Mouse (Mus musculus) hindbrain, embryonic 14.5 days (tissue): ENCODE measurements around the gene Tcap. TPM values are rescaled to one million over a fixed set of nuclear protein-coding genes. Genes with fewer than 3 reads are reported as not detected.

Source experiments
- ATAC-seq: fragments of 200-750 bp; cut with Nextera tagmentation; 2 replicates; pipeline ENCODE4 v1.8.0; 2017; ENCODE audit warnings: moderate number of reproducible peaks, mild to moderate bottlenecking, moderate TSS enrichment, moderate library complexity; ENCODE audit not compliant: low FRiP score
- DNase-seq: peaks from one replicate; pipeline ENCODE4 v3.0.0-alpha.2; 2015; ENCODE audit warnings: low spot score
- H3K27ac ChIP-seq: fragments of 300-500 bp; sonication (generic); 2 replicates; pipeline ENCODE4 v1.5.1; 2014; ENCODE audit warnings: mild to moderate bottlenecking, moderate library complexity
- H3K27me3 ChIP-seq: fragments of 300-500 bp; sonication (generic); 2 replicates; pipeline ENCODE4 v1.6.1; 2014; ENCODE audit warnings: mild to moderate bottlenecking, low read length, mixed read lengths; ENCODE audit not compliant: control insufficient read depth, insufficient read depth
- H3K36me3 ChIP-seq: fragments of 300-500 bp; sonication (generic); replicated peaks from 2 replicates; pipeline ENCODE4 v1.6.1; 2014; ENCODE audit not compliant: control insufficient read depth, insufficient read depth
- H3K4me1 ChIP-seq: fragments of 300-500 bp; sonication (generic); replicated peaks from 2 replicates; pipeline ENCODE4 v1.6.1; 2014; ENCODE audit warnings: antibody characterized with exemption, low read length, mixed read lengths; ENCODE audit not compliant: control insufficient read depth, insufficient read depth
- H3K4me2 ChIP-seq: fragments of 300-500 bp; sonication (generic); replicated peaks from 2 replicates; pipeline ENCODE4 v1.6.1; 2014; ENCODE audit warnings: mild to moderate bottlenecking, moderate library complexity
- H3K4me3 ChIP-seq: fragments of 300-500 bp; sonication (generic); replicated peaks from 2 replicates; pipeline ENCODE4 v1.5.1; 2014; ENCODE audit warnings: mild to moderate bottlenecking, low read length
- H3K9ac ChIP-seq: fragments of 300-500 bp; sonication (generic); 2 replicates; pipeline ENCODE4 v1.6.1; 2014
- H3K9me3 ChIP-seq: fragments of 300-500 bp; sonication (generic); 2 replicates; pipeline ENCODE4 v1.6.1; 2016; ENCODE audit warnings: low read length; ENCODE audit not compliant: control insufficient read depth
- WGBS: fragments of 180-500 bp; shearing (Covaris S2); extraction: QIAGEN DNeasy Blood & Tissue Kit; methylation state at CpG from one replicate; pipeline ENCODE4 v1.1.7; 2014; 5-methylcytosine and 5-hydroxymethylcytosine counted together
- polyA plus RNA-seq: library from polyadenylated mRNA; unstranded; fragments of >200 nt; fragmentation: Nextera tagmentation; extraction: Ambion mirVana; gene quantifications from 2 replicates; pipeline ENCODE4 v1.2.1, GENCODE M21; 2014

The Tcap gene
- polyA plus RNA-seq = not detected in 2 replicates

GRCm38 (mm10) chr11:98383261-98384030 is at the start of gene Tcap:
Gene Tcap (plus strand): TSS chr11:98383811.
- Histone ChIP-seq H3K4me2 (no peak within 1 kb of the TSS), H3K36me3 (peaks cover 24% of the 10 kb centered on the region), H3K4me3 (no peak within 1 kb of the TSS), H3K9ac (no peak within 1 kb of the TSS), H3K4me1 (no peaks in the 10 kb centered on the region), H3K27me3 (peaks cover 17% of the 10 kb centered on the region; the same call in 1 of the 2 replicates), H3K27ac (no peak within 1 kb of the TSS), H3K9me3 (no peaks in the 10 kb centered on the region)
- WGBS = 69% methylated on average over 14 of the region's 14 CpGs
- ATAC-seq = no peak
- no peak for DNase-seq

GRCm38 (mm10) chr11:98333981-98334741 is 49.5 kb upstream of the Tcap start:
- Histone ChIP-seq H3K4me3 (peak overlapping the region; percentile 27), H3K9me3 (no peaks in the 10 kb centered on the region), H3K4me1 (peaks cover 17% of the 10 kb centered on the region; the same call in 1 of the 2 replicates), H3K4me2 (peak overlapping the region; percentile 59), H3K27ac (peak overlapping the region; percentile 48), H3K27me3 (peaks cover 95% of the 10 kb centered on the region), H3K9ac (peak overlapping the region; percentile 44), H3K36me3 (no peaks in the 10 kb centered on the region)
- DNase-seq = no peak
- 1% methylated on average over 37 of the region's 41 CpGs for whole genome bisulfite sequencing
- ATAC-seq = peak; percentile 15; the same call in 1 of the 2 replicates

GRCm38 (mm10) chr11:98335250-98335649 is 48.4 kb upstream of the Tcap start:
- no peak overlapping the region for H3K27ac ChIP-seq
- H3K36me3 ChIP-seq = no peaks in the 10 kb centered on the region
- H3K4me1 ChIP-seq = peaks cover 28% of the 10 kb centered on the region; the same call in 1 of the 2 replicates
- DNase-seq = no peak
- WGBS = 9% methylated on average over 9 of the region's 9 CpGs
- no peak overlapping the region for H3K4me2 ChIP-seq
- peaks cover 95% of the 10 kb centered on the region for H3K27me3 ChIP-seq
- no peak for ATAC-seq
- H3K9ac ChIP-seq = no peak overlapping the region
- no peak overlapping the region for H3K4me3 ChIP-seq
- H3K9me3 ChIP-seq = no peaks in the 10 kb centered on the region

- WGBS = 23% methylated on average over 13 of the region's 13 CpGs
- DNase-seq = no peak
- ATAC-seq = no peak
- peaks cover 92% of the 10 kb centered on the region for H3K27me3 ChIP-seq
- peaks cover 28% of the 10 kb centered on the region; the same call in 1 of the 2 replicates for H3K4me1 ChIP-seq
- H3K27ac ChIP-seq = no peak overlapping the region
- H3K9ac ChIP-seq = no peak overlapping the region
- H3K36me3 ChIP-seq = no peaks in the 10 kb centered on the region
- H3K9me3 ChIP-seq = no peaks in the 10 kb centered on the region
- no peak overlapping the region for H3K4me2 ChIP-seq
- no peak overlapping the region for H3K4me3 ChIP-seq
Observed at GRCm38 (mm10) chr11:98336245-98337107, 47.1 kb upstream of the Tcap start.

- peak overlapping the region; percentile 92 for H3K4me2 ChIP-seq
- WGBS = under 1% methylated on average over 36 of the region's 57 CpGs
- peaks cover 82% of the 10 kb centered on the region for H3K27me3 ChIP-seq
- ATAC-seq (peak; percentile 55; the same call in 1 of the 2 replicates), DNase-seq (peak; percentile 71)
- H3K9ac ChIP-seq = peak overlapping the region; percentile 57
- peaks cover 28% of the 10 kb centered on the region; the same call in 1 of the 2 replicates for H3K4me1 ChIP-seq
- H3K27ac ChIP-seq = peak overlapping the region; percentile 90
- no peaks in the 10 kb centered on the region for H3K36me3 ChIP-seq
- no peaks in the 10 kb centered on the region for H3K9me3 ChIP-seq
- H3K4me3 ChIP-seq = peak overlapping the region; percentile 45
Observed at GRCm38 (mm10) chr11:98338507-98338961, 45.1 kb upstream of the Tcap start.

GRCm38 (mm10) chr11:98339071-98339501 is 44.5 kb upstream of the Tcap start:
- Histone ChIP-seq H3K9me3 (no peaks in the 10 kb centered on the region), H3K4me1 (peaks cover 24% of the 10 kb centered on the region; the same call in 1 of the 2 replicates), H3K4me2 (peak overlapping the region; percentile 92), H3K27me3 (peaks cover 76% of the 10 kb centered on the region), H3K27ac (peak overlapping the region; percentile 90), H3K4me3 (peak overlapping the region; percentile 45), H3K36me3 (no peaks in the 10 kb centered on the region), H3K9ac (peak overlapping the region; percentile 57)
- ATAC-seq (no peak), DNase-seq (peak; percentile 62)
- under 1% methylated on average over 19 of the region's 19 CpGs for WGBS

- H3K4me3 ChIP-seq = peak overlapping the region; percentile 45; the same call in 1 of the 2 replicates
- no peaks in the 10 kb centered on the region for H3K36me3 ChIP-seq
- H3K27ac ChIP-seq = peak overlapping the region; percentile 90
- H3K4me1 ChIP-seq = peaks cover 17% of the 10 kb centered on the region; the same call in 1 of the 2 replicates
- 13% methylated on average over 11 of the region's 11 CpGs for WGBS
- no peaks in the 10 kb centered on the region for H3K9me3 ChIP-seq
- ATAC-seq = no peak; the same call in 1 of the 2 replicates
- no peak overlapping the region for H3K9ac ChIP-seq
- peak overlapping the region; percentile 92 for H3K4me2 ChIP-seq
- H3K27me3 ChIP-seq = peaks cover 69% of the 10 kb centered on the region
- no peak for DNase-seq
Observed at GRCm38 (mm10) chr11:98339679-98340287, 43.8 kb upstream of the Tcap start.

- Histone ChIP-seq H3K36me3 (no peaks in the 10 kb centered on the region), H3K9me3 (no peaks in the 10 kb centered on the region), H3K27ac (no peak overlapping the region), H3K4me2 (no peak overlapping the region), H3K4me3 (no peak overlapping the region), H3K4me1 (peaks cover 16% of the 10 kb centered on the region; the same call in 1 of the 2 replicates), H3K9ac (no peak overlapping the region), H3K27me3 (peaks cover 66% of the 10 kb centered on the region)
- WGBS = 4% methylated on average over 4 of the region's 4 CpGs
- DNase-seq (no peak), ATAC-seq (no peak)
Observed at GRCm38 (mm10) chr11:98340597-98340996, 43.0 kb upstream of the Tcap start.
